Mouse (Mus musculus) right cerebral cortex, postnatal 14 days (tissue): Measurements from ENCODE around the gene Nkx2-5.

ENCODE experiments used
- DNase-seq: peaks from one replicate; pipeline ENCODE4 v3.0.0; 2022

Nkx2-5 gene

GRCm38 (mm10) chr17:26844909-26845148 lies at the start of gene Nkx2-5:
Nkx2-5 (minus strand) TSS chr17:26845009.
- no peak for DNase-seq

- DNase-seq = no peak
Observed at GRCm38 (mm10) chr17:26894342-26894741, 49.5 kb upstream of the Nkx2-5 start.

- no peak for DNase-seq
Observed at GRCm38 (mm10) chr17:26893492-26893891, 48.7 kb upstream of the Nkx2-5 start.

- DNase-seq = no peak
Observed at GRCm38 (mm10) chr17:26892635-26893375, 48.0 kb upstream of the Nkx2-5 start.

GRCm38 (mm10) chr17:26887926-26888325 lies 43.1 kb upstream of the Nkx2-5 start:
- no peak for DNase-seq

GRCm38 (mm10) chr17:26886047-26886749 lies 41.4 kb upstream of the Nkx2-5 start:
- DNase-seq = peak; percentile 84

GRCm38 (mm10) chr17:26884995-26885926 lies 40.5 kb upstream of the Nkx2-5 start:
- peak; percentile 61 for DNase-seq

- DNase-seq = no peak
Observed at GRCm38 (mm10) chr17:26883585-26883984, 38.8 kb upstream of the Nkx2-5 start.

- no peak for DNase-seq
Observed at GRCm38 (mm10) chr17:26882706-26883105, 37.9 kb upstream of the Nkx2-5 start.

GRCm38 (mm10) chr17:26879235-26879634 lies 34.4 kb upstream of the Nkx2-5 start:
- DNase-seq = no peak

- no peak for DNase-seq
Observed at GRCm38 (mm10) chr17:26877927-26878326, 33.1 kb upstream of the Nkx2-5 start.

GRCm38 (mm10) chr17:26874542-26874941 lies 29.7 kb upstream of the Nkx2-5 start:
- DNase-seq = peak; percentile 28

GRCm38 (mm10) chr17:26873502-26873901 lies 28.7 kb upstream of the Nkx2-5 start:
- no peak for DNase-seq

- no peak for DNase-seq
Observed at GRCm38 (mm10) chr17:26872870-26873269, 28.1 kb upstream of the Nkx2-5 start.

- no peak for DNase-seq
Observed at GRCm38 (mm10) chr17:26868756-26869155, 23.9 kb upstream of the Nkx2-5 start.

GRCm38 (mm10) chr17:26865156-26865555 lies 20.3 kb upstream of the Nkx2-5 start:
- no peak for DNase-seq

- no peak for DNase-seq
Observed at GRCm38 (mm10) chr17:26864343-26864742, 19.5 kb upstream of the Nkx2-5 start.

- DNase-seq = no peak
Observed at GRCm38 (mm10) chr17:26861793-26862192, 17.0 kb upstream of the Nkx2-5 start.

GRCm38 (mm10) chr17:26861383-26861782 lies 16.6 kb upstream of the Nkx2-5 start:
- no peak for DNase-seq

GRCm38 (mm10) chr17:26860906-26861305 lies 16.1 kb upstream of the Nkx2-5 start:
- no peak for DNase-seq

- no peak for DNase-seq
Observed at GRCm38 (mm10) chr17:26852262-26852661, 7.5 kb upstream of the Nkx2-5 start.

GRCm38 (mm10) chr17:26851136-26851460 lies 6.3 kb upstream of the Nkx2-5 start:
- no peak for DNase-seq

- no peak for DNase-seq
Observed at GRCm38 (mm10) chr17:26850358-26851135, 5.7 kb upstream of the Nkx2-5 start.
